Mouse (Mus musculus) liver, embryonic 14.5 days (tissue): ENCODE measurements at regions not wholly inside any gene's neighbourhood (a gene's known extent, or its start where the extent isn't known, plus 50 kb on each side); places are given as distances from the start of the nearest gene placed in this dataset.

Experiments
- ATAC-seq: fragments of 200-750 bp; cut with Nextera tagmentation; 2 replicates; pipeline ENCODE4 v1.8.0; 2017; ENCODE audit warnings: moderate number of reproducible peaks, mild to moderate bottlenecking, moderate library complexity; ENCODE audit not compliant: insufficient read depth
- DNase-seq, 3 experiments: peaks; one replicate each; pipeline ENCODE4 v3.0.0-alpha.2; 2012 to 2013; ENCODE audit warnings: low read depth in 3 of 3, low spot score in 3 of 3
- H3K27ac ChIP-seq: fragments of 300-500 bp; sonication (generic); 2 replicates; pipeline ENCODE4 v1.5.1; 2014; ENCODE audit warnings: moderate library complexity, mild to moderate bottlenecking, control low read depth, inconsistent platforms
- H3K27me3 ChIP-seq: fragments of 300-500 bp; sonication (generic); 2 replicates; pipeline ENCODE4 v1.6.1; 2014; ENCODE audit warnings: mild to moderate bottlenecking, low read length, moderate library complexity; ENCODE audit not compliant: control insufficient read depth, insufficient read depth
- H3K36me3 ChIP-seq: fragments of 300-500 bp; sonication (generic); replicated peaks from 2 replicates; pipeline ENCODE4 v1.6.1; 2014; ENCODE audit warnings: low read depth; ENCODE audit not compliant: control insufficient read depth, insufficient read depth
- H3K4me1 ChIP-seq, 2 experiments: fragments of 200-500 bp in 1 of 2; fragments of 300-500 bp in 1 of 2; sonication (generic) in 1 of 2; replicated peaks; 2 replicates each; pipeline ENCODE4 v1.6.1; 2012 to 2014; ENCODE audit warnings: antibody characterized with exemption in 1 of 2, inconsistent platforms in 1 of 2, low read length in 1 of 2; ENCODE audit not compliant: control insufficient read depth in 2 of 2, insufficient read depth in 2 of 2
- H3K4me2 ChIP-seq: fragments of 300-500 bp; sonication (generic); 2 replicates; pipeline ENCODE4 v1.6.1; 2014; ENCODE audit warnings: low read depth, mild to moderate bottlenecking, control low read depth, moderate library complexity
- H3K4me3 ChIP-seq, 2 experiments: fragments of 200-500 bp in 1 of 2; fragments of 300-500 bp in 1 of 2; sonication (generic) in 1 of 2; 2 replicates each; pipeline ENCODE4 v1.5.1; 2012 to 2014; ENCODE audit warnings: low read depth in 2 of 2, low read length in 2 of 2, mild to moderate bottlenecking in 2 of 2, control low read depth in 1 of 2, inconsistent platforms in 1 of 2, moderate library complexity in 1 of 2; ENCODE audit not compliant: insufficient read depth in 1 of 2
- H3K9ac ChIP-seq: fragments of 300-500 bp; sonication (generic); replicated peaks from 2 replicates; pipeline ENCODE4 v1.6.1; 2014; ENCODE audit warnings: mild to moderate bottlenecking, control low read depth, moderate library complexity
- H3K9me3 ChIP-seq: fragments of 300-500 bp; sonication (generic); 2 replicates; pipeline ENCODE4 v1.6.1; 2016; ENCODE audit warnings: low read length, mixed read lengths; ENCODE audit not compliant: control insufficient read depth
- CTCF ChIP-seq: IDR thresholded peaks from 2 replicates; pipeline ENCODE4 v1.5.1; 2016; ENCODE audit warnings: antibody characterized with exemption, low read depth, control low read depth
- EP300 ChIP-seq: IDR thresholded peaks from 2 replicates; pipeline ENCODE4 v1.6.1; 2016; ENCODE audit warnings: antibody characterized with exemption, low read depth
- WGBS: fragments of 180-500 bp; shearing (Covaris S2); extraction: QIAGEN DNeasy Blood & Tissue Kit; methylation state at CpG from one replicate; pipeline ENCODE4 v1.1.7; 2014; ENCODE audit not compliant: insufficient replicate concordance; 5-methylcytosine and 5-hydroxymethylcytosine counted together

- Histone ChIP-seq H3K4me1 (no peaks in the 10 kb centered on the region), H3K27ac (no peak overlapping the region), H3K36me3 (no peaks in the 10 kb centered on the region), H3K4me2 (no peak overlapping the region), H3K27me3 (no peaks in the 10 kb centered on the region), H3K4me3 (no peak overlapping the region), H3K9ac (no peak overlapping the region), H3K9me3 (peaks cover 2% of the 10 kb centered on the region; the same call in 1 of the 2 replicates)
- WGBS = 45% methylated on average over 5 of the region's 5 CpGs
- ATAC-seq = no peak
- DNase-seq = no peak
- TF ChIP-seq CTCF (no peak), EP300 (no peak)
These were observed 129.4 kb upstream of the Mvb12b start for GRCm38 (mm10) chr2:34017142-34017453.

- H3K27me3 ChIP-seq = no peaks in the 10 kb centered on the region
- WGBS = 50% methylated on average over 20 of the region's 20 CpGs
- H3K27ac ChIP-seq = no peak overlapping the region
- no peaks in the 10 kb centered on the region for H3K4me1 ChIP-seq
- ATAC-seq = no peak
- no peak overlapping the region for H3K9ac ChIP-seq
- H3K4me3 ChIP-seq = no peak overlapping the region
- H3K4me2 ChIP-seq = no peak overlapping the region
- no peak for DNase-seq
- no peaks in the 10 kb centered on the region for H3K36me3 ChIP-seq
- H3K9me3 ChIP-seq = no peaks in the 10 kb centered on the region
- TF ChIP-seq CTCF (no peak), EP300 (no peak)
These were observed 128.8 kb upstream of the Mvb12b start for GRCm38 (mm10) chr2:34016350-34017141.

- H3K9me3 ChIP-seq = no peaks in the 10 kb centered on the region
- H3K4me2 ChIP-seq = no peak overlapping the region
- no peaks in the 10 kb centered on the region for H3K27me3 ChIP-seq
- ATAC-seq (no peak), DNase-seq (no peak)
- H3K36me3 ChIP-seq = no peaks in the 10 kb centered on the region
- no peak overlapping the region for H3K27ac ChIP-seq
- WGBS = 77% methylated on average over 7 of the region's 7 CpGs
- TF ChIP-seq CTCF = no peak
- no peak for TF ChIP-seq EP300
- no peak overlapping the region for H3K4me3 ChIP-seq
- no peak overlapping the region for H3K9ac ChIP-seq
- no peaks in the 10 kb centered on the region for H3K4me1 ChIP-seq
These were observed 127.9 kb upstream of the Mvb12b start for GRCm38 (mm10) chr2:34015640-34015995.

GRCm38 (mm10) chr2:34014868-34015639 is 127.3 kb upstream of the Mvb12b start:
- H3K9me3 ChIP-seq = no peaks in the 10 kb centered on the region
- DNase-seq (no peak), ATAC-seq (no peak)
- H3K27me3 ChIP-seq = no peaks in the 10 kb centered on the region
- no peak overlapping the region for H3K9ac ChIP-seq
- no peaks in the 10 kb centered on the region for H3K36me3 ChIP-seq
- no peak overlapping the region for H3K27ac ChIP-seq
- no peaks in the 10 kb centered on the region for H3K4me1 ChIP-seq
- no peak overlapping the region for H3K4me3 ChIP-seq
- TF ChIP-seq EP300 = no peak
- TF ChIP-seq CTCF = no peak
- WGBS = 58% methylated on average over 8 of the region's 8 CpGs
- H3K4me2 ChIP-seq = no peak overlapping the region

GRCm38 (mm10) chr2:34010166-34010565 is 122.4 kb upstream of the Mvb12b start:
- WGBS = 16% methylated on average over 1 of the region's 1 CpGs
- DNase-seq (no peak), ATAC-seq (no peak)
- Histone ChIP-seq H3K4me2 (no peak overlapping the region), H3K9ac (no peak overlapping the region), H3K4me3 (no peak overlapping the region), H3K27ac (no peak overlapping the region), H3K9me3 (no peaks in the 10 kb centered on the region), H3K36me3 (no peaks in the 10 kb centered on the region), H3K27me3 (no peaks in the 10 kb centered on the region), H3K4me1 (no peaks in the 10 kb centered on the region)
- TF ChIP-seq CTCF = no peak
- TF ChIP-seq EP300 = no peak
